Mouse (Mus musculus): ENCODE data around the gene Myog.
"Not testable (repeated sequence)": the region's sequence is repeated elsewhere in the genome, so short reads cannot be mapped to it uniquely, and the experiment has no call there.

Myog gene

GRCm38 (mm10) chr1:134289598-134290099 is at the start of gene Myog:
Gene Myog (plus strand): TSS chr1:134289989.
- CTCF ChIA-PET: no interaction called here

- CTCF ChIA-PET: interaction anchor here (0.6 kb wide), 1 partner anchor 90 kb away, joined by 5 read pairs; no protein-coding TSS in a partner anchor
Measured at GRCm38 (mm10) chr1:134240701-134241100, 49.1 kb upstream of the Myog start.

- CTCF ChIA-PET: interaction anchor here (1.2 kb wide), 1 partner anchor 87 kb away, joined by 4 read pairs; no protein-coding TSS in a partner anchor
Measured at GRCm38 (mm10) chr1:134241298-134241697, 48.5 kb upstream of the Myog start.

GRCm38 (mm10) chr1:134242286-134242685 is 47.5 kb upstream of the Myog start:
- CTCF ChIA-PET: interaction anchor here (1.2 kb wide), 1 partner anchor 88 kb away, joined by 4 read pairs; no protein-coding TSS in a partner anchor

- CTCF ChIA-PET: no interaction called here
Measured at GRCm38 (mm10) chr1:134243505-134243904, 46.3 kb upstream of the Myog start.

GRCm38 (mm10) chr1:134243948-134244914 is 45.6 kb upstream of the Myog start:
- CTCF ChIA-PET: interaction anchor here (0.6 to 0.8 kb wide), 2 partner anchors 44 to 94 kb away, joined by 3 read pairs; no protein-coding TSS in a partner anchor

- CTCF ChIA-PET: interaction anchor here (0.5 kb wide), 1 partner anchor 85 kb away, joined by 3 read pairs; no protein-coding TSS in a partner anchor
Measured at GRCm38 (mm10) chr1:134245004-134245717, 44.6 kb upstream of the Myog start.

GRCm38 (mm10) chr1:134246590-134246989 is 43.2 kb upstream of the Myog start:
- CTCF ChIA-PET: no interaction called here

- CTCF ChIA-PET: not testable (repeated sequence)
Measured at GRCm38 (mm10) chr1:134249681-134250080, 40.1 kb upstream of the Myog start.

- CTCF ChIA-PET: no interaction called here
Measured at GRCm38 (mm10) chr1:134264341-134264740, 25.4 kb upstream of the Myog start.

- CTCF ChIA-PET: no interaction called here
Measured at GRCm38 (mm10) chr1:134265797-134266196, 24.0 kb upstream of the Myog start.

- CTCF ChIA-PET: no interaction called here
Measured at GRCm38 (mm10) chr1:134270026-134270425, 19.8 kb upstream of the Myog start.

- CTCF ChIA-PET: no interaction called here
Measured at GRCm38 (mm10) chr1:134272754-134273250, 17.0 kb upstream of the Myog start.

GRCm38 (mm10) chr1:134273493-134274395 is 16.0 kb upstream of the Myog start:
- CTCF ChIA-PET: no interaction called here

- CTCF ChIA-PET: no interaction called here
Measured at GRCm38 (mm10) chr1:134274483-134274920, 15.3 kb upstream of the Myog start.

GRCm38 (mm10) chr1:134275616-134276464 is 13.9 kb upstream of the Myog start:
- CTCF ChIA-PET: no interaction called here

GRCm38 (mm10) chr1:134276823-134277222 is 13.0 kb upstream of the Myog start:
- CTCF ChIA-PET: interaction anchor here (0.6 kb wide), 1 partner anchor 262 kb away, joined by 10 read pairs; no protein-coding TSS in a partner anchor

GRCm38 (mm10) chr1:134280174-134280573 is 9.6 kb upstream of the Myog start:
- CTCF ChIA-PET: no interaction called here

- CTCF ChIA-PET: no interaction called here
Measured at GRCm38 (mm10) chr1:134281563-134281962, 8.2 kb upstream of the Myog start.

GRCm38 (mm10) chr1:134282342-134282741 is 7.4 kb upstream of the Myog start:
- CTCF ChIA-PET: no interaction called here
